Mouse (Mus musculus) lung, embryonic 15.5 days (tissue): ENCODE data around the gene 4930404H24Rik. TPM values are rescaled to one million over a fixed set of nuclear protein-coding genes. Genes with fewer than 3 reads are reported as not detected.

ENCODE experiments used
- ATAC-seq: fragments of 200-750 bp; cut with Nextera tagmentation; 2 replicates; pipeline ENCODE4 v1.8.0; 2017; ENCODE audit warnings: moderate number of reproducible peaks, borderline replicate concordance; ENCODE audit not compliant: low FRiP score, low TSS enrichment; ENCODE audit errors: extremely low read depth
- H3K27ac ChIP-seq: fragments of 300-500 bp; sonication (generic); 2 replicates; pipeline ENCODE4 v1.5.1; 2015; ENCODE audit warnings: moderate library complexity, mild to moderate bottlenecking, inconsistent platforms
- H3K27me3 ChIP-seq: fragments of 300-500 bp; sonication (generic); 2 replicates; pipeline ENCODE4 v1.6.1; 2015; ENCODE audit warnings: inconsistent platforms
- H3K36me3 ChIP-seq: fragments of 300-500 bp; sonication (generic); 2 replicates; pipeline ENCODE4 v1.6.1; 2015; ENCODE audit warnings: inconsistent platforms
- H3K4me1 ChIP-seq: fragments of 300-500 bp; sonication (generic); 2 replicates; pipeline ENCODE4 v1.6.1; 2015; ENCODE audit warnings: inconsistent platforms
- H3K4me2 ChIP-seq: fragments of 300-500 bp; sonication (generic); 2 replicates; pipeline ENCODE4 v1.6.1; 2015; ENCODE audit warnings: inconsistent platforms, mild to moderate bottlenecking, moderate library complexity
- H3K4me3 ChIP-seq: fragments of 300-500 bp; sonication (generic); 2 replicates; pipeline ENCODE4 v1.5.1; 2015; ENCODE audit warnings: mild to moderate bottlenecking, inconsistent platforms
- H3K9ac ChIP-seq: fragments of 300-500 bp; sonication (generic); 2 replicates; pipeline ENCODE4 v1.6.1; 2015; ENCODE audit warnings: inconsistent platforms
- H3K9me3 ChIP-seq: fragments of 300-500 bp; sonication (generic); 2 replicates; pipeline ENCODE4 v1.6.1; 2016; ENCODE audit warnings: inconsistent platforms
- WGBS: fragments of 180-500 bp; shearing (Covaris S2); methylation state at CpG from one replicate; pipeline ENCODE4 v1.1.7; 2015; 5-methylcytosine and 5-hydroxymethylcytosine counted together
- polyA plus RNA-seq: library from polyadenylated mRNA; unstranded; fragments of >200 nt; fragmentation: Nextera tagmentation; extraction: Ambion mirVana; gene quantifications from 2 replicates; pipeline ENCODE4 v1.2.1, GENCODE M21; 2015

Gene 4930404H24Rik
- polyA plus RNA-seq, 1 experiment from 2014 or later, result not detected

GRCm38 (mm10) chr2:153454841-153455506, 37.6 kb upstream of the 4930404H24Rik start:
- WGBS, result 51% methylated on average over 9 of the region's 9 CpGs
- no peak overlapping the region for H3K9ac ChIP-seq
- H3K27me3 ChIP-seq, result no peaks in the 10 kb centered on the region
- no peaks in the 10 kb centered on the region for H3K36me3 ChIP-seq
- H3K9me3 ChIP-seq, result no peaks in the 10 kb centered on the region
- no peak for ATAC-seq
- no peak overlapping the region for H3K27ac ChIP-seq
- H3K4me1 ChIP-seq, result peaks cover 14% of the 10 kb centered on the region; the same call in 1 of the 2 replicates
- H3K4me2 ChIP-seq, result no peak overlapping the region
- H3K4me3 ChIP-seq, result no peak overlapping the region

- Histone ChIP-seq H3K27me3 (no peaks in the 10 kb centered on the region), H3K36me3 (no peaks in the 10 kb centered on the region), H3K9ac (no peak overlapping the region), H3K9me3 (no peaks in the 10 kb centered on the region), H3K4me3 (no peak overlapping the region), H3K4me1 (peaks cover 14% of the 10 kb centered on the region; the same call in 1 of the 2 replicates), H3K4me2 (no peak overlapping the region), H3K27ac (peak overlapping the region; percentile 59; the same call in 1 of the 2 replicates)
- 30% methylated on average over 4 of the region's 4 CpGs for WGBS
- no peak for ATAC-seq
Measured at GRCm38 (mm10) chr2:153457467-153457866, 35.1 kb upstream of the 4930404H24Rik start.

GRCm38 (mm10) chr2:153458022-153458441, 34.6 kb upstream of the 4930404H24Rik start:
- Histone ChIP-seq H3K4me2 (no peak overlapping the region), H3K9me3 (no peaks in the 10 kb centered on the region), H3K27ac (peak overlapping the region; percentile 59), H3K9ac (no peak overlapping the region), H3K27me3 (no peaks in the 10 kb centered on the region), H3K4me1 (peaks cover 14% of the 10 kb centered on the region; the same call in 1 of the 2 replicates), H3K4me3 (no peak overlapping the region), H3K36me3 (no peaks in the 10 kb centered on the region)
- 42% methylated on average over 3 of the region's 3 CpGs for WGBS
- no peak for ATAC-seq

GRCm38 (mm10) chr2:153463257-153463656, 29.3 kb upstream of the 4930404H24Rik start:
- WGBS, result 69% methylated on average over 3 of the region's 3 CpGs

GRCm38 (mm10) chr2:153467372-153467771, 25.2 kb upstream of the 4930404H24Rik start:
- no peak overlapping the region for H3K9ac ChIP-seq
- WGBS, result 43% methylated on average over 1 of the region's 1 CpGs
- 0 out of 2 replicates have a peak, but pooled peaks have one; percentile 48 for ATAC-seq
- H3K4me2 ChIP-seq, result no peak overlapping the region
- peaks cover 22% of the 10 kb centered on the region for H3K4me1 ChIP-seq
- no peak overlapping the region for H3K4me3 ChIP-seq
- no peak overlapping the region; the same call in 1 of the 2 replicates for H3K27ac ChIP-seq
- H3K27me3 ChIP-seq, result no peaks in the 10 kb centered on the region
- no peaks in the 10 kb centered on the region for H3K9me3 ChIP-seq
- H3K36me3 ChIP-seq, result no peaks in the 10 kb centered on the region

More at GRCm38 (mm10) chr2:153463257-153463656, 29.3 kb upstream of the 4930404H24Rik start:
- no peaks in the 10 kb centered on the region for H3K9me3 ChIP-seq
- no peak for ATAC-seq
- H3K4me3 ChIP-seq, result no peak overlapping the region
- H3K4me2 ChIP-seq, result no peak overlapping the region
- no peak overlapping the region for H3K27ac ChIP-seq
- no peaks in the 10 kb centered on the region for H3K27me3 ChIP-seq
- no peaks in the 10 kb centered on the region for H3K36me3 ChIP-seq
- no peak overlapping the region for H3K9ac ChIP-seq
- H3K4me1 ChIP-seq, result peaks cover 5% of the 10 kb centered on the region; the same call in 1 of the 2 replicates

- H3K4me2 ChIP-seq, result no peak overlapping the region
- no peak overlapping the region for H3K27ac ChIP-seq
- no peak; the same call in 1 of the 2 replicates for ATAC-seq
- no peaks in the 10 kb centered on the region for H3K9me3 ChIP-seq
- peaks cover 26% of the 10 kb centered on the region for H3K4me1 ChIP-seq
- no peak overlapping the region for H3K9ac ChIP-seq
- no peak overlapping the region for H3K4me3 ChIP-seq
- H3K36me3 ChIP-seq, result no peaks in the 10 kb centered on the region
- 25% methylated on average over 2 of the region's 2 CpGs for WGBS
- no peaks in the 10 kb centered on the region for H3K27me3 ChIP-seq
Measured at GRCm38 (mm10) chr2:153469317-153469716, 23.3 kb upstream of the 4930404H24Rik start.

- H3K9ac ChIP-seq, result no peak overlapping the region
- H3K27ac ChIP-seq, result no peak overlapping the region
- WGBS, result 46% methylated on average over 4 of the region's 4 CpGs
- no peak overlapping the region for H3K4me3 ChIP-seq
- no peaks in the 10 kb centered on the region for H3K27me3 ChIP-seq
- peaks cover 30% of the 10 kb centered on the region for H3K4me1 ChIP-seq
- no peak overlapping the region for H3K4me2 ChIP-seq
- H3K9me3 ChIP-seq, result no peaks in the 10 kb centered on the region
- no peak; the same call in 1 of the 2 replicates for ATAC-seq
- H3K36me3 ChIP-seq, result no peaks in the 10 kb centered on the region
Measured at GRCm38 (mm10) chr2:153469764-153470163, 22.8 kb upstream of the 4930404H24Rik start.

GRCm38 (mm10) chr2:153470983-153471382, 21.6 kb upstream of the 4930404H24Rik start:
- H3K4me3 ChIP-seq, result no peak overlapping the region
- ATAC-seq, result no peak
- no peaks in the 10 kb centered on the region for H3K27me3 ChIP-seq
- H3K9ac ChIP-seq, result no peak overlapping the region
- no peaks in the 10 kb centered on the region for H3K36me3 ChIP-seq
- 47% methylated on average over 3 of the region's 3 CpGs for WGBS
- no peak overlapping the region for H3K27ac ChIP-seq
- H3K4me2 ChIP-seq, result no peak overlapping the region
- H3K4me1 ChIP-seq, result peaks cover 42% of the 10 kb centered on the region
- H3K9me3 ChIP-seq, result no peaks in the 10 kb centered on the region

- Histone ChIP-seq H3K4me2 (no peak overlapping the region), H3K27me3 (no peaks in the 10 kb centered on the region), H3K9ac (no peak overlapping the region), H3K36me3 (no peaks in the 10 kb centered on the region), H3K4me1 (peaks cover 29% of the 10 kb centered on the region), H3K9me3 (no peaks in the 10 kb centered on the region), H3K27ac (peak overlapping the region; percentile 72), H3K4me3 (no peak overlapping the region)
- 10% methylated on average over 4 of the region's 4 CpGs for WGBS
- peak; percentile 60 for ATAC-seq
Measured at GRCm38 (mm10) chr2:153475114-153476112, 17.2 kb upstream of the 4930404H24Rik start.

- no peak overlapping the region for H3K4me2 ChIP-seq
- ATAC-seq, result peak; percentile 62; the same call in 1 of the 2 replicates
- no peaks in the 10 kb centered on the region for H3K27me3 ChIP-seq
- H3K27ac ChIP-seq, result no peak overlapping the region
- 12% methylated on average over 4 of the region's 4 CpGs for WGBS
- no peak overlapping the region for H3K9ac ChIP-seq
- no peaks in the 10 kb centered on the region for H3K36me3 ChIP-seq
- H3K4me1 ChIP-seq, result peaks cover 35% of the 10 kb centered on the region
- H3K9me3 ChIP-seq, result no peaks in the 10 kb centered on the region
- H3K4me3 ChIP-seq, result no peak overlapping the region
Measured at GRCm38 (mm10) chr2:153478583-153478982, 14.0 kb upstream of the 4930404H24Rik start.

- Histone ChIP-seq H3K27ac (no peak overlapping the region), H3K9me3 (no peaks in the 10 kb centered on the region), H3K4me3 (no peak overlapping the region), H3K36me3 (no peaks in the 10 kb centered on the region), H3K9ac (no peak overlapping the region), H3K4me1 (peaks cover 32% of the 10 kb centered on the region), H3K27me3 (peaks cover 4% of the 10 kb centered on the region; the same call in 1 of the 2 replicates), H3K4me2 (no peak overlapping the region)
- no peak for ATAC-seq
- 97% methylated on average over 1 of the region's 1 CpGs for WGBS
Measured at GRCm38 (mm10) chr2:153479486-153479885, 13.1 kb upstream of the 4930404H24Rik start.
